Mouse (Mus musculus): Measurements from ENCODE around the gene Rab11fip3. TPM values are rescaled to one million over a fixed set of nuclear protein-coding genes. Genes with fewer than 3 reads are reported as not detected.
"Not testable (repeated sequence)": the region's sequence is repeated elsewhere in the genome, so short reads cannot be mapped to it uniquely, and the experiment has no call there.

Rab11fip3 gene
- total RNA-seq (2021), result 10 to 100 TPM; 76.3 to 92.0 TPM
- long read RNA-seq, experiment 1, full-length matches to known transcripts, result 133 of 171 reads
- long read RNA-seq, experiment 1, partial matches to known transcripts, result 18 of 171 reads
- long read RNA-seq, experiment 1, other reads (novel, unspliced or antisense), result 20 of 171 reads
- long read RNA-seq, experiment 2, full-length matches to known transcripts, result 155 of 188 reads
- long read RNA-seq, experiment 2, partial matches to known transcripts, result 14 of 188 reads
- long read RNA-seq, experiment 2, other reads (novel, unspliced or antisense), result 19 of 188 reads

- intact Hi-C loops (cut with DNase I), result loop anchor here (1.0 kb wide), 1 partner anchor 14 kb away; no protein-coding TSS in a partner anchor
- peak within 1 kb of the TSS; percentile 85 for H3K4me3 ChIP-seq
- peak; percentile 90 for DNase-seq
- no peak for TF ChIP-seq CTCF (IDR thresholded peaks at IDR 0.05)
- H3K27ac ChIP-seq, result peak within 1 kb of the TSS; percentile 94
These were observed at the start of gene Rab11fip3 for GRCm38 (mm10) chr17:26068831-26069739. Rab11fip3 (minus strand) TSS chr17:26069555.

- no peak for TF ChIP-seq CTCF (IDR thresholded peaks at IDR 0.05)
- DNase-seq, result no peak
- Histone ChIP-seq H3K27ac (no peak overlapping the region), H3K4me3 (no peak overlapping the region)
- intact Hi-C loops (cut with DNase I), result no loop called here
These were observed 47.3 kb upstream of the Rab11fip3 start for GRCm38 (mm10) chr17:26116503-26117258.

GRCm38 (mm10) chr17:26115956-26116487 is 46.7 kb upstream of the Rab11fip3 start:
- H3K27ac ChIP-seq, result no peak overlapping the region
- intact Hi-C loops (cut with DNase I), result no loop called here

GRCm38 (mm10) chr17:26115205-26115898 is 46.0 kb upstream of the Rab11fip3 start:
- intact Hi-C loops (cut with DNase I), result no loop called here
- Histone ChIP-seq H3K27ac (no peak overlapping the region), H3K4me3 (no peak overlapping the region)
- no peak for DNase-seq
- TF ChIP-seq CTCF (IDR thresholded peaks at IDR 0.05), result no peak

More at GRCm38 (mm10) chr17:26115956-26116487, 46.7 kb upstream of the Rab11fip3 start:
- no peak for DNase-seq
- TF ChIP-seq CTCF (IDR thresholded peaks at IDR 0.05), result no peak
- no peak overlapping the region for H3K4me3 ChIP-seq

GRCm38 (mm10) chr17:26114461-26114860 is 45.1 kb upstream of the Rab11fip3 start:
- DNase-seq; H3K27ac ChIP-seq; H3K4me3 ChIP-seq; intact Hi-C loops (cut with DNase I): not testable (repeated sequence)

GRCm38 (mm10) chr17:26114061-26114460 is 44.7 kb upstream of the Rab11fip3 start:
- peak overlapping the region; percentile 46; the same call in 1 of the 2 replicates for H3K27ac ChIP-seq
- intact Hi-C loops (cut with DNase I), result no loop called here
- no peak for DNase-seq
- no peak for TF ChIP-seq CTCF (IDR thresholded peaks at IDR 0.05)
- peak overlapping the region; percentile 85 for H3K4me3 ChIP-seq

GRCm38 (mm10) chr17:26113181-26113948 is 44.0 kb upstream of the Rab11fip3 start, which contains the start of gene Tmem8:
Tmem8 (plus strand) TSS chr17:26113299.
- Histone ChIP-seq H3K4me3 (peak within 1 kb of the TSS; percentile 85), H3K27ac (peak within 1 kb of the TSS; percentile 46; the same call in 1 of the 2 replicates)
- peak; percentile 30; the same call in 1 of the 2 replicates for TF ChIP-seq CTCF (IDR thresholded peaks at IDR 0.05)
- DNase-seq, result peak; percentile 74
- intact Hi-C loops (cut with DNase I), result no loop called here

GRCm38 (mm10) chr17:26112751-26113150 is 43.4 kb upstream of the Rab11fip3 start:
- intact Hi-C loops (cut with DNase I), result no loop called here
- TF ChIP-seq CTCF (IDR thresholded peaks at IDR 0.05), result no peak
- H3K27ac ChIP-seq, result no peak overlapping the region
- DNase-seq, result no peak
- H3K4me3 ChIP-seq, result peak overlapping the region; percentile 85

GRCm38 (mm10) chr17:26111722-26112121 is 42.4 kb upstream of the Rab11fip3 start:
- H3K27ac ChIP-seq, result no peak overlapping the region
- H3K4me3 ChIP-seq, result no peak overlapping the region
- intact Hi-C loops (cut with DNase I), result no loop called here
- no peak for TF ChIP-seq CTCF (IDR thresholded peaks at IDR 0.05)
- no peak for DNase-seq

GRCm38 (mm10) chr17:26111024-26111423 is 41.7 kb upstream of the Rab11fip3 start:
- no peak overlapping the region for H3K4me3 ChIP-seq
- DNase-seq, result no peak
- intact Hi-C loops (cut with DNase I), result no loop called here
- no peak overlapping the region for H3K27ac ChIP-seq
- TF ChIP-seq CTCF (IDR thresholded peaks at IDR 0.05), result no peak

GRCm38 (mm10) chr17:26110156-26110555 is 40.8 kb upstream of the Rab11fip3 start:
- H3K27ac ChIP-seq, result no peak overlapping the region
- no peak for TF ChIP-seq CTCF (IDR thresholded peaks at IDR 0.05)
- H3K4me3 ChIP-seq, result no peak overlapping the region
- no peak for DNase-seq
- intact Hi-C loops (cut with DNase I), result no loop called here
